Mouse (Mus musculus): ENCODE measurements around the gene Kif13a. TPM values are rescaled to one million over a fixed set of nuclear protein-coding genes. Genes with fewer than 3 reads are reported as not detected.

Gene Kif13a
- 8.9 and 15.1 TPM in 2 replicates for polyA plus RNA-seq (2012; ENCODE audit: insufficient read depth, insufficient read length, missing spikeins)

DNA sequence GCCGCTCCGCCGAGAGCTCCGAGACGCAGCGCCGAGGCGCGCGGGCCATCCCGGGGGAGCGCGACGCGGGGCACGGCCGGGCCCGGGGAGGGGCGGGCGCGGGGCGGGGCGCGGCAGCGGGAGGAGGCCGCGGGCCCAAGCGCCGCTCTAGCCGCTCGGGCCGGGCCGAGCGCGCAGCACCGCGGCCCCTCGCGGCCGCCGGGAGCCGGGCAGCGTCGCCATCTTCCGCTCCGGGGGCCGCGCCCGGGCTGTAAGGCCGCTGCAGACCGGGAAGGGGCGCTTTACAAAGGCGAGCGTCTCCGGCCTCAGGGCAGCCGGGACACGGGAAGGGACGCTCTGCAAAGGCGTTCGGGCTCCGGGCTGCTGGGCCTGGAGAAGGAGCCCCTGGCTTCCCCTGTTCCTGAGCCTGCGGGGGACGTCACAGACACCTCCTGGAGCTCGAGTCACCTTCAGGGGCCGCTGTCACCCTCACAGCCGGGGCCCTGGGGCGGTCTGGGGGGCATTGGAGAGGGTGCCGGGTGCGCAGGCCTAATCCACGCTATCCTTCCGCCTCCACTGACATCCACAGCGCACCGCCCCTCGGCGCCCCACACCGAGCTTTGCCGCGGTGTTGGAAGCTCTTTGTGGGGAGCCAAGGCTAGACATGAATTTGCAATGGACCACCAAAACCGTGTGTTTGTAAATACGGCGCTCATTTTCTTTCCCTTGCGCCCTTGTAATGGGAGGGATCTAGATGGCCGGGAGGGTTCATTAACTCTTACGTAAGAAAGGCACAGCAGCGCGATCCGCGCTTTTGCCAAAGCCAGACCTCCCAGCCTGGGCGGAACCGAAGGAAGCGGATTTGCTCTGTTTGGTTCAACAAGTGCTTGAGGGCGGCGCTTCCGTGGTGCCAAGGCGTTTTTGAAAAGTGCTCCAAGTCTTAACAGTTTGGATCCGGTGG is at the start of gene Kif13a:
Kif13a (minus strand) TSS at position 149 of the 940 bp plus-strand sequence.
- Histone ChIP-seq H3K27ac (replicated peaks; ENCODE audit: low read depth, low read length) (peak within 1 kb of the TSS; percentile 91), H3K4me3 (ENCODE audit: insufficient read depth, low read depth, low read length) (peak within 1 kb of the TSS; percentile 85), H3K4me1 (ENCODE audit: control insufficient read depth, insufficient read depth, insufficient read length, low read length) (peaks cover 6% of the 10 kb centered on the region; the same call in 1 of the 2 replicates)

DNA sequence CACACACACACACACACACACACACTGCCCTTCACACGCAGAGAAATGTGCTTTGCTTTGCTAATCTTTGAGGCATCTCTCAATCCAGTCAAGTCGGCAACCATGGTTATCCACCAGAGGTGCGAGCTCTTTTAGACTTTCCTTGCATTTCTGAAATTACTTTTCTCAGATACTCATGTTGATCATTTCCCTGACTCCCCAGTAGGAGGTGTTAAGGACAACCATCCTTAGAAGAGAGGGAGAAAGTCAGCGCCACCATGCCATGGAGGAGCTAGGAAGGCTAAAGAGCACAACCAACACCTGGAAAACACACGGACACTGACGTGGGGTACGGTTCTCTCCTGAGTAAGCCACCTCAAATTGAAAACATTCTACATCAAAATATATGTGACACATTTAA is 46.9 kb upstream of the Kif13a start:
- Histone ChIP-seq H3K4me1 (ENCODE audit: control insufficient read depth, insufficient read depth, insufficient read length, low read length) (no peaks in the 10 kb centered on the region), H3K27ac (replicated peaks; ENCODE audit: low read depth, low read length) (no peak overlapping the region), H3K4me3 (ENCODE audit: insufficient read depth, low read depth, low read length) (no peak overlapping the region)

DNA sequence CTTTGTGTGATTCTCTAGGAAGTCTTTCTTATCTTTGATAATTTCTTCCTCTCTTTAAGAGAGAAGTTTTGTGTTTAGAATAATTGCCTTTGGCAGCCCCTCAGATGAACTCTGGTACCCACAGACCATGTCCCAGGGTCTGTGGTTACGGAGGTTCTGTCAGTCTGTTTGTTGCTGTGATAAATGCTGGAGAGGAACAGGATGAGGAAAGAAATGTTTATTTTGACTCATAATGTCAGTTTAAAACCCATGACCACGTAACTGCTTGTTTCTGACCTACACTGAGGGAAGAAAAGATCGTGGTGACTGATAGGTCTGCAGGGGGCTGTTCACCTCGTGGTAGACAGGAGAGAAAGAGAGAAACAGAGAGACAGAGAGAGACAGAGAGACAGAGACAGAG is 46.3 kb upstream of the Kif13a start:
- no peak overlapping the region for H3K4me3 ChIP-seq (ENCODE audit: insufficient read depth, low read depth, low read length)
- H3K27ac ChIP-seq (replicated peaks; ENCODE audit: low read depth, low read length) = no peak overlapping the region
- H3K4me1 ChIP-seq (ENCODE audit: control insufficient read depth, insufficient read depth, insufficient read length, low read length) = no peaks in the 10 kb centered on the region

DNA sequence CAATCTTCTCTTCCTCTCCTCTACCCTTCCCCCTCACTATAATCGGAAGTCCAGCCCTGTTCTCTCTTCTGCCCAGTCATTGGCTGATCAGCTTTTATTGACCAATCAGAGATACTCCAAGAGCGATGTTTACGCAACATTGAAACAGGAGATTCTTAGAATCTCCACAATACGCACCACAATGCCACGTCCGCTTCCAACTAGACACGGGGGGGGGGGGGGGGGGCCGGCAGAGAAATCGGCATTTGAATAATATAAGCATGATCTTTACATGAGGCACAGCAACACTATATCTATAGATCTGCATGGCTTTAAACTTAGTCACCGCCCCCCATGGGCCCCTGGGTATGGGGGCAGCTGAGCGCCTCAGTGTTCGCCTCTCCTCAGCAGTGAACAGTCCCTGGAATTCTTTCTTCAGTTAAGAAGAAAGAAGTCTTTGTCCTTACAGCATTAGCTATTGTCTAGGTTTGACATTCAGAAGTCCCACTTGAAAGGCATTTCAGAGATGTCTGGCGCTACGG is 45.4 kb upstream of the Kif13a start:
- Histone ChIP-seq H3K27ac (replicated peaks; ENCODE audit: low read depth, low read length) (no peak overlapping the region), H3K4me3 (ENCODE audit: insufficient read depth, low read depth, low read length) (no peak overlapping the region), H3K4me1 (ENCODE audit: control insufficient read depth, insufficient read depth, insufficient read length, low read length) (no peaks in the 10 kb centered on the region; the same call in 1 of the 2 replicates)

DNA sequence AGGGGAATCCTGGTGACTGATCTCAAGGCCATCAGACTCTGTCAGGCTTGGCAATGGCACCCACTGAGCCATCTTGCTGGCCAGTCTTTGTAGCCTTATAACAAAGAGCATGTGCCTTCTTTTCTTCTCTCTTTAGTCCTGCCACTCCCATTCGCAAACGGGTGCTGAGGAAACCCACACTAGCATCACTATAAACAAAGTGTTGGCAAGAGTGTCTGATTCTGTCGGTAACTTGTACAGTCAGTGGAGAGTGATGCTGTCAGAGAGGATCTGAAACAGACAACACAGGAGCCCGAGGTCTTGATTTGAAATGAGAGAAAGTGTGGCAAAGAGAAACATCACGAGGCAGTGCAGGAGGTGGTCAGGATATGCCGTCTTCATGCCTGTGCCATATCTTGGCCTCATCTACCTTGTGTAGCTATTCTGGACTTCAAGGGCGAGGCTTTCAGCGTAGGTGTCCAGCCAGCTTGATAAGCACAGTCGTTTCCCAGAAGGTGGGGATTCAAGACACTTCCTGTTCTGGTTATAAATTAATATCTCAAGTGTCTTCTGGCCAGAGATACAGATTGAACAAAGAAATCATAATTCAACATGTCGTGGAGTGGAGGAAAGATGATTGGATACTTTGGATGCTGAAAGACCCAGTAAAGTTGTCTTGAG is 40.7 kb upstream of the Kif13a start:
- H3K4me1 ChIP-seq (ENCODE audit: control insufficient read depth, insufficient read depth, insufficient read length, low read length) = no peaks in the 10 kb centered on the region; the same call in 1 of the 2 replicates
- H3K4me3 ChIP-seq (ENCODE audit: insufficient read depth, low read depth, low read length) = no peak overlapping the region
- no peak overlapping the region for H3K27ac ChIP-seq (replicated peaks; ENCODE audit: low read depth, low read length)

DNA sequence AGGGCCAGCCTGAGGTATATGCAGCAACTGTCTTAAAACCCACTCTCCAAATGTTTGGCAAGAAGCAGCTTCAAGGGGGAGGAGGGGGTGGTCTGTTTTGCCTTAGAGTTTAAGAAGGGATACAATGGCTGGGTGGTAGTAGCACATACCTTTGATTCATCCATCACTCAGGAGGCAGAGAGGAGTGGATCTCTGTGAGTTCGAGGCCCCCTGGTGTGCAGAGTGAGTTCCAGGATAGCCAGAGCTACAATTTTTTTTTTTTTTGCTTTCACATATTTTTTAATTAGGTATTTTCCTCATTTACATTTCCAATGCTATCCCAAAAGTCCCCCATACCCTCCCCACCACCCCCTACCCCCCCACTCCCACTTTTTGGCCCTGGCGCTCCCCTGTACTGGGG is 39.0 kb upstream of the Kif13a start:
- no peak overlapping the region for H3K27ac ChIP-seq (replicated peaks; ENCODE audit: low read depth, low read length)
- no peak overlapping the region for H3K4me3 ChIP-seq (ENCODE audit: insufficient read depth, low read depth, low read length)
- no peaks in the 10 kb centered on the region; the same call in 1 of the 2 replicates for H3K4me1 ChIP-seq (ENCODE audit: control insufficient read depth, insufficient read depth, insufficient read length, low read length)

DNA sequence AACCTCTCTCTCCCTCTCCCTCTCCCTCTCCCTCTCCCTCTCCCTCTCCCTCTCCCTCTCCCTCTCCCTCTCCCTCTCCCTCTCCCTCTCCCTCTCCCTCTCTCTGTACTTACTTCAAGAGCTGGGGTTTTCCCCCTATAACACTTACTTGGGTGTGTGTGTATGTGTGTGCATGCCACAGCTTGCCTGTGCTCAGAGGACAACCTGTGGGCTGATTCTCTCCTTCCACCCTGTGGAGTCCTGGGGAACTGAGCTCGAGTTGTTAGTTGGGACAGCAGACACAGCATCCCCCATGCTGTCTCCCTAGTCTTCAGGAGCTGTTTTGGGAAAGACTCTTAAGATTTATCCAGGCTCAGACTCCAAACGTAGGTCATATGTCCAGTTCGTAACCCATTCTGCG is 37.6 kb upstream of the Kif13a start:
- no peaks in the 10 kb centered on the region; the same call in 1 of the 2 replicates for H3K4me1 ChIP-seq (ENCODE audit: control insufficient read depth, insufficient read depth, insufficient read length, low read length)
- H3K4me3 ChIP-seq (ENCODE audit: insufficient read depth, low read depth, low read length) = no peak overlapping the region
- no peak overlapping the region for H3K27ac ChIP-seq (replicated peaks; ENCODE audit: low read depth, low read length)

DNA sequence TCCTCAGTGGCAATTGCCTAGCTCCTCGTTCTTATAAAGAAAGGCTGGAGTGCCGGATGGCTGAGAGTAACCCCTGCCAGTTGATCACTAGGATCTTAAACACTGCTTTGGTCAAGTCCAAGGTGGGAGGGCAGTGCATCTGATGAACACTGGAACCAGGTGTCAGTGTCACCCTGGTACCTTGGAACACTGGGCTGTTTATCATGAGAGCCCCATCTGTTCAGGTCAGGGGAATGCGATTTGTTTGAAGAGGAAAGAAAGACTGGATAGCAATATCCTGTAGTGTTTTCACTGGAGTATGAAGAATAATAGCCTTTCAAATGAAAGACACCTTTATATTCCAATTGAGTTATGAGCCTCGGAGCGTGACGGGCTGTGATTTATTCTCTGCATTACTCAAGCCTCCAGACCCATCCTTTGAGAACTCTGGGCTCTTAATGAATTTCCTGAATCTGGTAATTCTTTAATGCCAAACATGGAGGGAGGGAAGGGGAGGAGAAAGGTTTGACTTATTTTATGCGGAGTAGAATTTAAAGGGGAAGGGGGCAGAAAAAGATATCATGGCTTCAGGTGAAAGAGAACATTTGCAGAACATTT is 31.3 kb upstream of the Kif13a start:
- Histone ChIP-seq H3K4me3 (ENCODE audit: insufficient read depth, low read depth, low read length) (no peak overlapping the region), H3K27ac (replicated peaks; ENCODE audit: low read depth, low read length) (no peak overlapping the region), H3K4me1 (ENCODE audit: control insufficient read depth, insufficient read depth, insufficient read length, low read length) (no peaks in the 10 kb centered on the region)

DNA sequence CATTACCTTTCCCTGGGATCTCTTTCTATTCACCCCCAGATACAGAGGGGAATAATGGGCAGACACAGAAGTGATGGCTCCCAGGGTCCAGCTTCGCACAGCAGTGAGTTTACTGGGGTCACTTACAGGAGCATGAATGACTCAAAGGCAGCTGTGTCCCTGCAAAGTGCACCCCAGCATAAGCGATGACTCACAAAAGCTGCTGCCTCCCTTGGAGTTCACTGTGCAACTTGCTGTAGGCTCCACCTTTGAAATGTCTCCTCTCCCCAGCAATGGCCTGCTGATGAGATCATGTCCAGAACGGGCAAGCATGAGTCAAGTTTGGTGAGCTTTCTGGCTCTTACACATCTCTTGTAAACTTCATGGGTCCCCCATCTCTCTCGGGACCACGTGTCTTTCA is 29.5 kb upstream of the Kif13a start:
- H3K27ac ChIP-seq (replicated peaks; ENCODE audit: low read depth, low read length) = no peak overlapping the region
- no peak overlapping the region for H3K4me3 ChIP-seq (ENCODE audit: insufficient read depth, low read depth, low read length)
- H3K4me1 ChIP-seq (ENCODE audit: control insufficient read depth, insufficient read depth, insufficient read length, low read length) = no peaks in the 10 kb centered on the region

DNA sequence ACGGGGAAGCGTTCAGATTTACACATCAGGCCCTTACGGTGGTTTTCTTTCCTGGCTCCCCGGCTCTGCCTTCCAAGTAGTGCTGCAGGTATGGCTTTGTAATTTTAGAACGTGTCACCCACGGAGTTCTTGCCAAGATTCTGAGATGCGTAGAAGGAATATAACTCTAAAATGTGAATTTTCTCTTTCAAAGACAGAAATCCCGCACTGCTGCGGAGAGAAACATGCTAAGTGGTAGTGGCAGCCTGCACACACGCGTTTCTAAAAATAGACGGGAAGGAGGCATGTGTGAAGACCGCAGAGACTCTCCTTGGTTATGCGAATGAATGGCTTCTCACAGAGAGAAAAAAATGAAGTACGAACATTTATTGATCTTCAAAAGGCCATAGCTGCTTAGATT is 21.5 kb upstream of the Kif13a start:
- Histone ChIP-seq H3K4me1 (ENCODE audit: control insufficient read depth, insufficient read depth, insufficient read length, low read length) (no peaks in the 10 kb centered on the region), H3K27ac (replicated peaks; ENCODE audit: low read depth, low read length) (no peak overlapping the region), H3K4me3 (ENCODE audit: insufficient read depth, low read depth, low read length) (no peak overlapping the region)

DNA sequence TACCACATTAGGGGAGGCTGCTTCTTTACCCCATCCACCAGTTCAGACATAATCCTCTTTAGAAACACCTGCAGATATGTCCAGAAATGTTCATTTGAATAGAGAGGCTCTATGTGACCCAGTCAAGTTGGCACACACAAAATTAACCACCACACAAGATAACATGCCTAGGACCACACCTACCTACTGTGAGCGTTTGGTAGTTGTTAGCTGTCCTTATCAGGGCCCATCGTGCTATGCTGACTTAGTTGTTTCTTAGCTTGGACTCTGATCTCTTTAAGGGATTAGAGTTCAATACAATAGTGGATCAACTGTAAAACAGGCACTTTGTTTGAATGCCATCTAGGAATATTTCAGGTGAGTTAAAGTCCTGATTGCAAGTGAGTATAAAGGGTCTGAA is 20.1 kb upstream of the Kif13a start:
- no peak overlapping the region for H3K4me3 ChIP-seq (ENCODE audit: insufficient read depth, low read depth, low read length)
- no peaks in the 10 kb centered on the region for H3K4me1 ChIP-seq (ENCODE audit: control insufficient read depth, insufficient read depth, insufficient read length, low read length)
- H3K27ac ChIP-seq (replicated peaks; ENCODE audit: low read depth, low read length) = no peak overlapping the region

DNA sequence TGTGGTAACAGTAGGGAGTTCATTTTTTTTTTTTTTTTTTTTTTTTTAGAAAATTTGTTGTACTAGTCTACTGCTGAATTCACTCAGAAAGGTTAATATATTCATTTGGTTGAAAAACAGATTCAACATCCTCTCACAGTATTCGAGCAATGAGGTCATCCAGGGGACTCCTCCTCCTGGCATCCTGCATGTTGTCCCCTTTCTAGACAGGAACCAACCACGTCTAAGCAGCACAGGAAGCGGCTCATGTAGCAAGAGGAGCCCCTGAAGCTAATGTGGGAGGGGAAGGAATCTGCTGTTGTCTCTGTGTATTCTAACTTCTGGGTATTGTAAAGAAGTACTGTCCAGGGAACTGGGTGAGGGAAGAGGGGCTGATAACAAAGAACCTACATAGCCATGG is 18.4 kb upstream of the Kif13a start:
- Histone ChIP-seq H3K4me1 (ENCODE audit: control insufficient read depth, insufficient read depth, insufficient read length, low read length) (no peaks in the 10 kb centered on the region), H3K27ac (replicated peaks; ENCODE audit: low read depth, low read length) (no peak overlapping the region), H3K4me3 (ENCODE audit: insufficient read depth, low read depth, low read length) (no peak overlapping the region)

DNA sequence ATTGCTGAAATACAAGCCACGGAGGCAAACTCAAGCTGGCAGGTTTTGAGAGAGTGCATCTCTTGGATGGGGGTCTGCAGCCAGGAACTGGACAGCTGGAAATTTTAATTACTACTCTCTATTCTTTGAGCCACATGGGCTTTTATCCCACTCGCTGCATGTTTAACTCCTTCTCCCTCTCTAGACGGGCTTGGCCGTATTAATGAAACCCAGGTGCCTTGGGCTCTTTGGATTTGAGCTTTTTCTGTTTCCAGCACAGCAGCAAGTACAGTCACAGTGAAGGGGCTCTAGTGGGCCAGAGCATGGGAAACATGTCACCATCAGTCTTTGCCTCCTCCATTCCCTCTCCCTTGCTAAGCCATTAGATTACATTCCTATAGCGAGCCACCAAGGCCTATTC is 16.4 kb upstream of the Kif13a start:
- Histone ChIP-seq H3K27ac (replicated peaks; ENCODE audit: low read depth, low read length) (no peak overlapping the region), H3K4me1 (ENCODE audit: control insufficient read depth, insufficient read depth, insufficient read length, low read length) (no peaks in the 10 kb centered on the region), H3K4me3 (ENCODE audit: insufficient read depth, low read depth, low read length) (no peak overlapping the region)

DNA sequence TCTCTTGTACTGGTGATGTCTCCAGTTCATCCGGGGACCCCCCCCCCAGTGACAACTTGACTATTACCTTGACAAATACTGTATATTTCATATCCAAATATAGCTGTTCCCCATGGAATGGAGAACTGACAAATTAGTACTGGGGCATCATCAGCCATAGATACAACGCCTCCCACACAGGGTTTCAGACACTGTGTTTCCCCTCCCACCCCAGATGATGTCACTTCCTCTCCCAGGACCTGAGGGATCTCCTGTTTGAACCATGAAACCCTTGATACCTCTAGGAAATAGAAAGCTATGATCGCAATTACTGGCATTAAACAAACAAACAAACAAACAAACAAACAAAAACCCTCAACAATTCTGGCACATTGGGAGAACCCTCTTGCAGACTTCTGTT is 15.6 kb upstream of the Kif13a start:
- Histone ChIP-seq H3K27ac (replicated peaks; ENCODE audit: low read depth, low read length) (no peak overlapping the region), H3K4me3 (ENCODE audit: insufficient read depth, low read depth, low read length) (no peak overlapping the region), H3K4me1 (ENCODE audit: control insufficient read depth, insufficient read depth, insufficient read length, low read length) (no peaks in the 10 kb centered on the region)

DNA sequence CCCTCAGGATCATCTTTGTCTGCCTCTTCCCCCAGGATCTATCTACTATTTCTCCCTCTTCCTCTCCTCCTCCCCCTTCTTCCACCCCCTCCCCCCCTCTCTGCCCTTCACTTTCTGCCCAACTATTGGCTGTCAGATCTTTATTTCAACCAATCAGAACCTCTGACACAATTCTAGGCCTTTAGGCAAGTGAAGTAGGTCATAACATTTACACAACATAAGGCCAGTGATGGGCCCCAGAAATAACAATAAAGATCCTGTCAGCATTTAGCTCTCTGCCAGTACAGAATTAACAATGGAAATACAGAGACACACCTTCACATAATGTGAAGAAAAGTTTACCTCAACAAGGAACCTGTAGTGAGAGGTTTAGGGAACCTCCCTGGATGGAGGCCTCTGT is 13.6 kb upstream of the Kif13a start:
- H3K27ac ChIP-seq (replicated peaks; ENCODE audit: low read depth, low read length) = no peak overlapping the region
- no peaks in the 10 kb centered on the region for H3K4me1 ChIP-seq (ENCODE audit: control insufficient read depth, insufficient read depth, insufficient read length, low read length)
- H3K4me3 ChIP-seq (ENCODE audit: insufficient read depth, low read depth, low read length) = no peak overlapping the region
